Mouse (Mus musculus): ENCODE results near the gene Tex22. TPM values are rescaled to one million over a fixed set of nuclear protein-coding genes. Genes with fewer than 3 reads are reported as not detected.

Tex22 gene
- total RNA-seq, 2 experiments from 2014 or later = 0.73 TPM

GRCm38 (mm10) chr12:113134502-113134901, 60.2 kb downstream of the Tex22 start:
- no peak for DNase-seq (ENCODE audit: low spot score in 2 of 2)

GRCm38 (mm10) chr12:113135401-113135800, 61.1 kb downstream of the Tex22 start:
- DNase-seq (ENCODE audit: low spot score in 2 of 2) = no peak

GRCm38 (mm10) chr12:113136492-113137020, 62.3 kb downstream of the Tex22 start:
- no peak for DNase-seq (ENCODE audit: low spot score in 2 of 2)

- no peak for DNase-seq (ENCODE audit: low spot score in 2 of 2)
Observed at GRCm38 (mm10) chr12:113137260-113138213, 63.2 kb downstream of the Tex22 start.

GRCm38 (mm10) chr12:113138291-113138690, 64.0 kb downstream of the Tex22 start:
- no peak for DNase-seq (ENCODE audit: low spot score in 2 of 2)

Small RNA genes lying within 50 kb of the gene (microRNA-seq; reads per million reads assigned to microRNA genes)
- not detected for gene Gm44471

Other genes with a start within 250 kb of the Tex22 start
- 10 to 100 TPM; 31.1 to 32.5 TPM for gene Cdca4, start 245.1 kb upstream of the Tex22 start, total RNA-seq (2021)
- gene Gpr132, start 206.3 kb upstream of the Tex22 start, total RNA-seq (2021) = under 1 TPM; 0.20 to 0.39 TPM
- gene Jag2, start 144.7 kb upstream of the Tex22 start, total RNA-seq (2021) = 10 to 100 TPM; 15.2 to 18.3 TPM
- 10 to 100 TPM; 42.1 to 46.3 TPM for gene Nudt14, start 132.4 kb upstream of the Tex22 start, total RNA-seq (2021)
- 10 to 100 TPM; 27.1 to 29.2 TPM for gene Btbd6, start 98.0 kb upstream of the Tex22 start, total RNA-seq (2021)
- 10 to 100 TPM; 81.9 to 82.9 TPM for gene Brf1, start 73.8 kb upstream of the Tex22 start, total RNA-seq (2021)
- gene Pacs2, start 60.0 kb upstream of the Tex22 start, total RNA-seq (2021) = 10 to 100 TPM; 46.0 to 50.4 TPM
- 100 to 1,000 TPM; 129 to 138 TPM for gene Mta1, start 23.8 kb downstream of the Tex22 start, total RNA-seq (2021)
- 100 to 1,000 TPM; 109 to 110 TPM for gene Crip2, start 65.7 kb downstream of the Tex22 start, total RNA-seq (2021)
- gene Crip1, start 71.8 kb downstream of the Tex22 start, total RNA-seq (2021) = 100 to 1,000 TPM; 129 to 134 TPM
- gene Tedc1, start 81.9 kb downstream of the Tex22 start, total RNA-seq (2021) = 10 to 100 TPM in 1 of 2 experiments, 1 to 10 TPM in 1; 7.1 to 10.3 TPM
- gene Tmem121, start 111.4 kb downstream of the Tex22 start, total RNA-seq (2021) = 1 to 10 TPM; 4.8 to 7.3 TPM

Data from adrenal gland, postnatal 4 days (tissue).